Mouse (Mus musculus) MEL (cell line): ENCODE data around the gene Zfp777. TPM values are rescaled to one million over a fixed set of nuclear protein-coding genes. Genes with fewer than 3 reads are reported as not detected.

Experiments
- DNase-seq: peaks from one replicate; pipeline ENCODE4 v3.0.0; 2011; ENCODE audit warnings: low read depth, low spot score
- H3K27ac ChIP-seq: 2 replicates; pipeline ENCODE4 v1.5.1; 2012; ENCODE audit warnings: low read depth, mild to moderate bottlenecking, control low read depth, low read length, moderate library complexity; ENCODE audit not compliant: control insufficient read depth
- H3K27me3 ChIP-seq, 2 experiments: fragments of 150-350 bp in 1 of 2; sonication (generic) in 1 of 2; 2 replicates each; pipeline ENCODE4 v1.6.1; 2012; ENCODE audit warnings: low read length in 2 of 2, mild to moderate bottlenecking in 2 of 2, improper control_type of control experiment in 1 of 2, moderate library complexity in 1 of 2; ENCODE audit not compliant: insufficient read depth in 2 of 2, control insufficient read depth in 1 of 2
- H3K36me3 ChIP-seq, 2 experiments: 2 replicates each; pipeline ENCODE4 v1.6.1; 2012 to 2014; ENCODE audit warnings: low read length in 2 of 2, improper control_type of control experiment in 1 of 2, inconsistent platforms in 1 of 2, mild to moderate bottlenecking in 1 of 2; ENCODE audit not compliant: insufficient read depth in 2 of 2, control insufficient read depth in 1 of 2
- H3K4me1 ChIP-seq, 2 experiments: fragments of 150-350 bp in 1 of 2; sonication (generic) in 1 of 2; 2 replicates each; pipeline ENCODE4 v1.6.1; 2012; ENCODE audit warnings: low read length in 2 of 2, improper control_type of control experiment in 1 of 2, mild to moderate bottlenecking in 1 of 2; ENCODE audit not compliant: insufficient read depth in 2 of 2, control insufficient read depth in 1 of 2
- H3K4me3 ChIP-seq, 2 experiments: fragments of 150-350 bp in 1 of 2; sonication (generic) in 1 of 2; 2 replicates each; pipeline ENCODE4 v1.5.1; 2012; ENCODE audit warnings: low read depth in 2 of 2, low read length in 2 of 2, mild to moderate bottlenecking in 2 of 2, moderate library complexity in 2 of 2, control low read depth in 1 of 2, improper control_type of control experiment in 1 of 2; ENCODE audit not compliant: control insufficient read depth in 1 of 2, insufficient read depth in 1 of 2
- H3K79me2 ChIP-seq: 2 replicates; pipeline ENCODE4 v1.6.1; 2012; ENCODE audit warnings: mild to moderate bottlenecking, low read length, moderate library complexity; ENCODE audit not compliant: control insufficient read depth, poor library complexity, insufficient read depth
- H3K9ac ChIP-seq: 2 replicates; pipeline ENCODE4 v1.6.1; 2012; ENCODE audit warnings: low read depth, mild to moderate bottlenecking, control low read depth, low read length, moderate library complexity; ENCODE audit not compliant: control insufficient read depth, poor library complexity, severe bottlenecking
- H3K9me3 ChIP-seq: fragments of 150-350 bp; sonication (generic); replicated peaks from 2 replicates; pipeline ENCODE4 v1.6.1; 2012; ENCODE audit warnings: mild to moderate bottlenecking, low read length, improper control_type of control experiment, moderate library complexity; ENCODE audit not compliant: insufficient read depth
- BHLHE40 ChIP-seq: IDR thresholded peaks from 2 replicates; pipeline ENCODE4 v1.6.1; 2012; ENCODE audit warnings: low read depth, mild to moderate bottlenecking, inconsistent platforms, low read length, improper control_type of control experiment, borderline replicate concordance
- CHD1 ChIP-seq: IDR thresholded peaks from 2 replicates; pipeline ENCODE4 v1.6.1; 2012; ENCODE audit warnings: low read depth, mild to moderate bottlenecking, inconsistent platforms, low read length, improper control_type of control experiment
- CHD2 ChIP-seq: IDR thresholded peaks from 2 replicates; pipeline ENCODE4 v1.6.1; 2011; ENCODE audit warnings: low read length, improper control_type of control experiment
- CTCF ChIP-seq, 3 experiments: IDR thresholded peaks in 2 of 3; conservative IDR thresholded peaks in 1 of 3; 2 replicates each; pipeline ENCODE4 v1.5.1; 2011 to 2012; ENCODE audit warnings: low read length in 3 of 3, low read depth in 2 of 3, mild to moderate bottlenecking in 2 of 3, improper control_type of control experiment in 1 of 3, inconsistent platforms in 1 of 3, mixed read lengths in 1 of 3, moderate library complexity in 1 of 3; ENCODE audit not compliant: control insufficient read depth in 1 of 3, insufficient read depth in 1 of 3, poor library complexity in 1 of 3, severe bottlenecking in 1 of 3
- E2F4 ChIP-seq: IDR thresholded peaks from 2 replicates; pipeline ENCODE4 v1.6.1; 2011; ENCODE audit warnings: low read depth, low read length, improper control_type of control experiment, borderline replicate concordance
- EP300 ChIP-seq, 2 experiments: IDR thresholded peaks; 2 replicates each; pipeline ENCODE4 v1.6.1; 2011; ENCODE audit warnings: improper control_type of control experiment in 2 of 2, low read length in 2 of 2, low read depth in 1 of 2, mild to moderate bottlenecking in 1 of 2
- GATA1 ChIP-seq: IDR thresholded peaks from 2 replicates; pipeline ENCODE4 v1.6.1; 2011; ENCODE audit warnings: low read depth, low read length, improper control_type of control experiment
- JUND ChIP-seq: IDR thresholded peaks from 2 replicates; pipeline ENCODE4 v1.6.1; 2011; ENCODE audit warnings: low read depth, mild to moderate bottlenecking, improper control_type of control experiment, low read length
- MAFK ChIP-seq: IDR thresholded peaks from 2 replicates; pipeline ENCODE4 v1.6.1; 2011; ENCODE audit warnings: low read depth, mild to moderate bottlenecking, low read length, improper control_type of control experiment, borderline replicate concordance
- MAX ChIP-seq: IDR thresholded peaks from 2 replicates; pipeline ENCODE4 v1.6.1; 2011; ENCODE audit warnings: low read length, improper control_type of control experiment
- MEF2A ChIP-seq: IDR thresholded peaks from 2 replicates; pipeline ENCODE4 v1.6.1; 2014; ENCODE audit warnings: low read depth, mild to moderate bottlenecking, inconsistent platforms, low read length, improper control_type of control experiment; ENCODE audit not compliant: poor library complexity, insufficient replicate concordance, severe bottlenecking; ENCODE audit errors: extremely low read depth
- MXI1 ChIP-seq: IDR thresholded peaks from 2 replicates; pipeline ENCODE4 v1.6.1; 2011; ENCODE audit warnings: mild to moderate bottlenecking, low read depth, low read length, improper control_type of control experiment
- MYB ChIP-seq: IDR thresholded peaks from 2 replicates; pipeline ENCODE4 v1.6.1; 2011; ENCODE audit warnings: mild to moderate bottlenecking, low read depth, low read length, improper control_type of control experiment
- NELFE ChIP-seq: IDR thresholded peaks from 2 replicates; pipeline ENCODE4 v1.6.1; 2011; ENCODE audit warnings: low read depth, low read length, improper control_type of control experiment
- NRF1 ChIP-seq: IDR thresholded peaks from 2 replicates; pipeline ENCODE4 v1.6.1; 2014; ENCODE audit warnings: low read depth, mild to moderate bottlenecking, inconsistent platforms, low read length, improper control_type of control experiment, moderate library complexity; ENCODE audit not compliant: poor library complexity, insufficient read depth, severe bottlenecking
- POLR2A ChIP-seq, 2 experiments: IDR thresholded peaks; 2 replicates each; pipeline ENCODE4 v1.6.1; 2011 to 2012; ENCODE audit warnings: low read length in 2 of 2, mild to moderate bottlenecking in 2 of 2, control low read depth in 1 of 2, improper control_type of control experiment in 1 of 2, low read depth in 1 of 2, moderate library complexity in 1 of 2; ENCODE audit not compliant: control insufficient read depth in 1 of 2, insufficient read depth in 1 of 2, poor library complexity in 1 of 2
- RAD21 ChIP-seq: IDR thresholded peaks from 2 replicates; pipeline ENCODE4 v1.6.1; 2011; ENCODE audit warnings: mild to moderate bottlenecking, low read depth, low read length, improper control_type of control experiment
- RCOR1 ChIP-seq: IDR thresholded peaks from 2 replicates; pipeline ENCODE4 v1.6.1; 2012; ENCODE audit warnings: low read depth, mild to moderate bottlenecking, inconsistent platforms, low read length, improper control_type of control experiment
- SIN3A ChIP-seq: IDR thresholded peaks from 2 replicates; pipeline ENCODE4 v1.6.1; 2012; ENCODE audit warnings: low read length, improper control_type of control experiment, inconsistent platforms
- SMC3 ChIP-seq: IDR thresholded peaks from 2 replicates; pipeline ENCODE4 v1.6.1; 2011; ENCODE audit warnings: low read depth, low read length, improper control_type of control experiment
- TAL1 ChIP-seq: IDR thresholded peaks from 2 replicates; pipeline ENCODE4 v1.6.1; 2012; ENCODE audit warnings: mild to moderate bottlenecking, inconsistent platforms, low read length, moderate library complexity, mixed read lengths
- TBP ChIP-seq: IDR thresholded peaks from 2 replicates; pipeline ENCODE4 v1.8.0; 2011; ENCODE audit warnings: low read depth, low read length, improper control_type of control experiment
- TCF12 ChIP-seq: IDR thresholded peaks from 2 replicates; pipeline ENCODE4 v1.6.1; 2014; ENCODE audit warnings: low read depth, mild to moderate bottlenecking, inconsistent platforms, low read length, improper control_type of control experiment, moderate library complexity
- UBTF ChIP-seq: IDR thresholded peaks from 2 replicates; pipeline ENCODE4 v1.6.1; 2012; ENCODE audit warnings: low read depth, mild to moderate bottlenecking, inconsistent platforms, low read length, improper control_type of control experiment, moderate library complexity, borderline replicate concordance; ENCODE audit not compliant: insufficient read depth
- USF2 ChIP-seq, 2 experiments: IDR thresholded peaks; 2 replicates each; pipeline ENCODE4 v1.6.1; 2011 to 2012; ENCODE audit warnings: improper control_type of control experiment in 2 of 2, low read length in 2 of 2, borderline replicate concordance in 1 of 2, inconsistent platforms in 1 of 2, low read depth in 1 of 2, mild to moderate bottlenecking in 1 of 2; ENCODE audit not compliant: insufficient read depth in 1 of 2
- ZC3H11A ChIP-seq: IDR thresholded peaks from 2 replicates; pipeline ENCODE4 v1.6.1; 2012; ENCODE audit warnings: low read depth, mild to moderate bottlenecking, inconsistent platforms, low read length, improper control_type of control experiment
- polyA plus RNA-seq, 2 experiments: library from polyadenylated mRNA; stranded (reverse) in 1 of 2; unstranded in 1 of 2; fragments of >175 nt in 1 of 2; fragments of >200 nt in 1 of 2; gene quantifications; 2 replicates each; pipeline versions ENCODE4 v1.2.1 to v1.2.4; 2012; ENCODE audit warnings: low replicate concordance in 2 of 2, low read depth in 1 of 2; ENCODE audit not compliant: insufficient read length in 2 of 2, insufficient read depth in 1 of 2, missing spikeins in 1 of 2
- total RNA-seq: library from RNA; depleted of rRNA; stranded (reverse); fragments of 300-350 nt; gene quantifications from 2 replicates; pipeline ENCODE4 v1.2.3, GENCODE M21; 2012

Zfp777 gene
- total and polyA plus RNA-seq, 3 experiments, result 20.4 to 32.4 TPM; not detected in 1

DNA sequence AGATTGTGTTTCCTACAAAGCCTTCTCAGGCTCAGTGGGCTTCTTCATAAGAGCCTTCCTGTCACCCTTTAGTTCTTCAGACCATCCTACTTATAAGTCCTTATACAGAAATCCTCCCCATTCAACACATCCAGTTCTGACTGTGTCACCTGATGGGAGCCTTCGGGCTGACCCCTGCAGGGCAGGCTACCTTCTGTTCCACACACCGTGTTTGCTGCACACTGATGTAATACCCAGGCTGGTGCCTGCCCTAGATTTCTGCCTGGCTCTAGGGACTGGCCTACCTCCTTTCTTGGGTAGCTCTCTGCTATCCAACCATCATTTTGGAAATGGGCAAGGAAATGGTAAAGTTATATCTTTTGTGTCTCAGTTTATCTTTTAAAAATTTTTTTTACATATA is 26.0 kb downstream of the Zfp777 start:
- H3K4me3 ChIP-seq, result no peak overlapping the region
- no peaks in the 10 kb centered on the region for H3K9me3 ChIP-seq
- H3K36me3 ChIP-seq, result peaks cover 0 to 5% of the 10 kb centered on the region in 2 experiments; a peak in 2 of 4 replicates
- DNase-seq, result no peak
- H3K9ac ChIP-seq, result no peak overlapping the region
- H3K27ac ChIP-seq, result no peak overlapping the region
- H3K4me1 ChIP-seq, result no peaks in the 10 kb centered on the region
- TF ChIP-seq BHLHE40 (no peak), NELFE (no peak), JUND (no peak), CHD1 (no peak), MXI1 (no peak), SMC3 (no peak), EP300 (IDR thresholded peaks at IDR 0.05; ENCODE audit: low read depth in 1 of 2, low read length in 2 of 2) (no peak), MEF2A (no peak), MYB (no peak), TBP (no peak), POLR2A (IDR thresholded peaks at IDR 0.05; ENCODE audit: control insufficient read depth in 1 of 2, insufficient read depth in 1 of 2, low read depth in 1 of 2, low read length in 2 of 2, poor library complexity in 1 of 2) (no peak), RAD21 (no peak), CTCF (IDR thresholded peaks at IDR 0.05 in 2 of 3, conservative IDR thresholded peaks at IDR 0.05 in 1 of 3; ENCODE audit: control insufficient read depth in 1 of 3, insufficient read depth in 1 of 3, low read depth in 2 of 3, low read length in 3 of 3, poor library complexity in 1 of 3, severe bottlenecking in 1 of 3) (no peak), MAX (no peak), TAL1 (no peak), NRF1 (no peak), UBTF (no peak), ZC3H11A (no peak), USF2 (IDR thresholded peaks at IDR 0.05; ENCODE audit: borderline replicate concordance in 1 of 2, insufficient read depth in 1 of 2, low read depth in 1 of 2, low read length in 2 of 2) (no peak), CHD2 (no peak)
- TF ChIP-seq, all 39 proteins: peak for 0
- H3K27me3 ChIP-seq, result no peaks in the 10 kb centered on the region
- no peaks in the 10 kb centered on the region for H3K79me2 ChIP-seq

DNA sequence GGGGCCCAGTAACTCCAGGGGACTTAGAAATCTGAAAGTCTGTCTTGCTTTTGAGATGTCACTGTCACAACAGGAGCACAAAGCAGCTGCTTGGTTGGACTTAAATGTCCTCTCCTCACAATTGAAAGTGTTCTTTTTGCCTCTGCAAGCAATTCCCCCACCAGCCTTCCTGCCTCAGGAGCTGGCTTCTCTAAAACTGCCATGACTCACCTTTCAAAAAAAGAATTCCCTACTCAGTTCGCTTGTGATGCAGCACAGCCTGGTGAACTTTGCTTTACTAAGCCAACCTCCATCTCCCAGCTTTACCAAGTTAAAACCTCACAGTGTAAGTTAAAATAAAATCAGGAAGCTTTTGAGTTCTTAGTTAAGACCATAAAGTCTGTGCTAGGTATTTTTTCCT is 27.0 kb downstream of the Zfp777 start:
- Histone ChIP-seq H3K36me3 (peaks cover 0 to 2% of the 10 kb centered on the region in 2 experiments; a peak in 1 of 4 replicates), H3K9me3 (no peaks in the 10 kb centered on the region), H3K4me1 (no peaks in the 10 kb centered on the region), H3K79me2 (no peaks in the 10 kb centered on the region), H3K27me3 (no peaks in the 10 kb centered on the region), H3K4me3 (no peak overlapping the region), H3K27ac (no peak overlapping the region), H3K9ac (no peak overlapping the region)
- TF ChIP-seq NELFE (no peak), MAFK (no peak), SMC3 (no peak), SIN3A (no peak), MXI1 (no peak), RCOR1 (no peak), E2F4 (no peak), CHD1 (no peak), ZC3H11A (no peak), GATA1 (no peak), TAL1 (no peak), TCF12 (no peak)
- no peak for DNase-seq
